ENCODE assay signal across 30 mouse cellular contexts in the genomic region with DNA sequence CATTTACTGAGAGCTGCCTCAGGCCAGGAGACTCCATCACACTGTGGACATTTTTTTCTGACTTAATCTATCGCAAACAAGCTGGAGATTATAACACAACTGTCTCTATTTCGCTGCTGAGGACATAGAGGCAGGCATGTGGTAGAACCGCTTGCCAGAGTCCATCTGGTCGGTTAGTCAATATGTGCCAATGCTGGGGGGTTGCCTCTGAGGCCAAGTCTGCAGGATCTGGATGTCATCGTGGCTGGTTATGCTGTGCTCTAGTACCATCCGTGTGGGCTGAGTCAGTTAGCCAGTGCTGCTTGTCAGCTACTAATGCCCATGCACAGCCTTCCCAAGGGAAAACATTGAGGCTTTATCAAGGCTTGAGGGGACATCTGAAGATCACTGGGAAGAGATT.
DNase-seq lines count a peak whose midpoint lies in the region; ATAC-seq and TF ChIP-seq lines count a peak whose summit lies in the region.
"Had no signal": no experiment of that assay in that cellular context is flagged by ENCODE, and none has a peak within 500 bp of the region (broad histone marks: within the 10 kb centered on the region; RNA-seq: fewer than 3 reads in every experiment).

No protein-coding gene starts in this region.

- H3K27me3 ChIP-seq in hindbrain, postnatal 0 days (ENCODE audit: insufficient read depth, low read length) = no peaks in the 10 kb centered on the region
- no peaks in the 10 kb centered on the region for H3K27me3 ChIP-seq in hindbrain, embryonic 16.5 days (replicated peaks; ENCODE audit: control insufficient read depth, insufficient read depth, low read length)
- H3K27me3 ChIP-seq: forebrain, embryonic 13.5 days; heart, embryonic 15.5 days; limb, embryonic 15.5 days; liver, embryonic 13.5 days; megakaryocyte, embryonic 14.5 days; midbrain, embryonic 12.5 days had no signal

- H3K9me3 ChIP-seq in hindbrain, postnatal 0 days (ENCODE audit: low read length) = no peaks in the 10 kb centered on the region
- H3K9me3 ChIP-seq in hindbrain, embryonic 16.5 days (ENCODE audit: control insufficient read depth, low read length) = no peaks in the 10 kb centered on the region
- H3K9me3 ChIP-seq: forebrain, embryonic 13.5 days; heart, embryonic 10.5 days; heart, embryonic 15.5 days; hindbrain, embryonic 12.5 days; limb, embryonic 10.5 days; limb, embryonic 15.5 days; midbrain, embryonic 12.5 days had no signal

- no peaks in the 10 kb centered on the region for H3K36me3 ChIP-seq in hindbrain, postnatal 0 days (ENCODE audit: insufficient read depth, low read length)
- H3K36me3 ChIP-seq in hindbrain, embryonic 16.5 days (ENCODE audit: control insufficient read depth, insufficient read depth, low read length) = no peaks in the 10 kb centered on the region
- H3K36me3 ChIP-seq: heart, embryonic 10.5 days; heart, embryonic 15.5 days; hindbrain, embryonic 12.5 days; limb, embryonic 10.5 days; limb, embryonic 15.5 days; liver, embryonic 13.5 days; midbrain, embryonic 12.5 days had no signal

- 52% methylated on average over 6 of the region's 6 CpGs for WGBS in hindbrain, postnatal 0 days
- 63% methylated on average over 6 of the region's 6 CpGs for WGBS in hindbrain, embryonic 16.5 days

- peak; percentile 38 for DNase-seq in hindbrain, postnatal 0 days (ENCODE audit: low spot score)
- peak; percentile 36 for DNase-seq in cerebellum, adult 9-10 months
- peak; percentile 30 for DNase-seq in cerebellum, postnatal 36 days
- no peak for DNase-seq in spleen, adult 18-20 months
- DNase-seq in adrenal gland, postnatal 36 days = no peak
- DNase-seq: adrenal gland, postnatal 10 days; gastrocnemius, postnatal 14 days; heart, adult 11 months; kidney, adult 11 months; kidney, postnatal 14 days; layer of hippocampus, adult 9-11 months; liver, embryonic 13.5 days; lung, adult 18-20 months; lung, postnatal 4 days; thymus, adult 18-20 months; thymus, postnatal 25 days had no signal

- H3K9ac ChIP-seq in hindbrain, postnatal 0 days (replicated peaks; ENCODE audit: low read length) = no peak overlapping the region
- no peak overlapping the region for H3K9ac ChIP-seq in hindbrain, embryonic 16.5 days (ENCODE audit: low read depth, low read length)
- H3K9ac ChIP-seq: forebrain, embryonic 13.5 days; heart, embryonic 15.5 days; hindbrain, embryonic 12.5 days; limb, embryonic 15.5 days; liver, embryonic 13.5 days; midbrain, embryonic 12.5 days had no signal

- TF ChIP-seq CTCF in hindbrain, postnatal 0 days (IDR thresholded peaks at IDR 0.05; ENCODE audit: low read depth) = no peak

- ATAC-seq in hindbrain, postnatal 0 days = no peak
- no peak for ATAC-seq in hindbrain, embryonic 16.5 days
- ATAC-seq in cerebellum, adult (ENCODE audit: insufficient number of reproducible peaks, low FRiP score, low TSS enrichment) = 0 out of 2 replicates have a peak, but pooled peaks have one; percentile 56
- ATAC-seq: forebrain, embryonic 13.5 days; inflammation-experienced regulatory T-cells, adult 6 months; lung, postnatal 0 days; Patski had no signal

- H3K4me3 ChIP-seq in hindbrain, postnatal 0 days (ENCODE audit: low read length) = no peak overlapping the region
- H3K4me3 ChIP-seq in hindbrain, embryonic 16.5 days (ENCODE audit: low read length) = no peak overlapping the region
- H3K4me3 ChIP-seq: forebrain, embryonic 13.5 days; heart, embryonic 10.5 days; heart, embryonic 15.5 days; hindbrain, embryonic 12.5 days; limb, embryonic 10.5 days; limb, embryonic 15.5 days; liver, embryonic 13.5 days; megakaryocyte, embryonic 14.5 days; midbrain, embryonic 12.5 days had no signal

- peaks cover 13% of the 10 kb centered on the region for H3K4me1 ChIP-seq in hindbrain, postnatal 0 days (ENCODE audit: insufficient read depth, low read length)
- peaks cover 18% of the 10 kb centered on the region for H3K4me1 ChIP-seq in hindbrain, embryonic 16.5 days (ENCODE audit: control insufficient read depth, insufficient read depth, low read depth, low read length)
- H3K4me1 ChIP-seq: heart, embryonic 10.5 days; heart, embryonic 15.5 days; limb, embryonic 15.5 days; liver, embryonic 13.5 days; megakaryocyte, embryonic 14.5 days had no signal

- no peak overlapping the region for H3K4me2 ChIP-seq in hindbrain, postnatal 0 days (ENCODE audit: low read depth, low read length)
- H3K4me2 ChIP-seq in hindbrain, embryonic 16.5 days (ENCODE audit: low read length) = no peak overlapping the region
- H3K4me2 ChIP-seq: forebrain, embryonic 13.5 days; heart, embryonic 15.5 days; hindbrain, embryonic 12.5 days; limb, embryonic 15.5 days; liver, embryonic 13.5 days; midbrain, embryonic 12.5 days had no signal

- H3K27ac ChIP-seq in hindbrain, postnatal 0 days = no peak overlapping the region
- H3K27ac ChIP-seq in hindbrain, embryonic 16.5 days (ENCODE audit: low read depth, low read length) = no peak overlapping the region
- H3K27ac ChIP-seq: forebrain, embryonic 13.5 days; heart, embryonic 10.5 days; heart, embryonic 15.5 days; hindbrain, embryonic 12.5 days; limb, embryonic 10.5 days; limb, embryonic 15.5 days; liver, embryonic 13.5 days; midbrain, embryonic 12.5 days; stomach, postnatal 0 days had no signal

Comparison
In these comparisons a context has a peak if more than half of its experiments do, and no peak if none do; other contexts are left out.
1. DNase-seq: peak in hindbrain, postnatal 0 days (single experiment), cerebellum, adult 9-10 months (single experiment) and cerebellum, postnatal 36 days (2 of 2); none in spleen, adult 18-20 months (0 of 2) and adrenal gland, postnatal 36 days (0 of 2).